Mouse (Mus musculus) testis, adult 2 months (tissue): ENCODE data around the gene Atp6v1c2.

Source experiments
- CTCF ChIP-seq: fragments of 200-500 bp; IDR thresholded peaks from 2 replicates; pipeline ENCODE4 v1.5.1; 2012; ENCODE audit warnings: low read depth, mild to moderate bottlenecking, inconsistent platforms, low read length, moderate library complexity; ENCODE audit not compliant: control insufficient read depth, insufficient read depth, insufficient replicate concordance
- POLR2A ChIP-seq: fragments of 200-500 bp; IDR thresholded peaks from 2 replicates; pipeline ENCODE4 v1.6.1; 2012; ENCODE audit warnings: low read depth, mild to moderate bottlenecking, inconsistent platforms, low read length, moderate library complexity; ENCODE audit not compliant: control insufficient read depth

- no peak for TF ChIP-seq CTCF
- TF ChIP-seq POLR2A, result no peak
Observed at GRCm38 (mm10) chr12:17267316-17267715, 61.8 kb downstream of the Atp6v1c2 start.
